Mouse (Mus musculus): ENCODE results near the gene Ccdc148.

Gene Ccdc148

GRCm38 (mm10) chr2:59053461-59054039, 106.9 kb downstream of the Ccdc148 start:
- no peak for DNase-seq (ENCODE audit: extremely low spot score, low read depth, low spot score)

- no peak for DNase-seq (ENCODE audit: extremely low spot score, low read depth, low spot score)
Observed at GRCm38 (mm10) chr2:59050245-59050824, 110.1 kb downstream of the Ccdc148 start.

DNA sequence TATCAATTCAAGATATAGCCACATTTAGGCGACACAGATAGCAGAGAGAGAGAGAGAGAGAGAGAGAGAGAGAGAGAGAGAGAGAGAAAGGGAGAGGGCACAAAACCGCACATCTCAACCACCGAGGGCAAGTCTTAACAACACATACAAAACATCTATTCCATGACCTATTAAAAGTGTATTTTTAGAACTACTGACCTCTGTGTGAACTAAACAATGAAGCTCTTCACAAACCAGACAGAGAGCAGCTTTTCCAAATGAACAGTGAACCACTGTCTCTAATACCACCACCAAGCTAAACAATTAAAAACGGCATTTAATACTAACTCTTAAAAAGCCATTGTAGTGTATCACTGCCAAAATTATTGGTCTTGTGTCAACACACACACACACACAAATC, 110.8 kb downstream of the Ccdc148 start:
- DNase-seq (ENCODE audit: extremely low spot score, low read depth, low spot score): no peak

GRCm38 (mm10) chr2:59048775-59049451, 111.6 kb downstream of the Ccdc148 start:
- no peak for DNase-seq (ENCODE audit: extremely low spot score, low read depth, low spot score)

DNA sequence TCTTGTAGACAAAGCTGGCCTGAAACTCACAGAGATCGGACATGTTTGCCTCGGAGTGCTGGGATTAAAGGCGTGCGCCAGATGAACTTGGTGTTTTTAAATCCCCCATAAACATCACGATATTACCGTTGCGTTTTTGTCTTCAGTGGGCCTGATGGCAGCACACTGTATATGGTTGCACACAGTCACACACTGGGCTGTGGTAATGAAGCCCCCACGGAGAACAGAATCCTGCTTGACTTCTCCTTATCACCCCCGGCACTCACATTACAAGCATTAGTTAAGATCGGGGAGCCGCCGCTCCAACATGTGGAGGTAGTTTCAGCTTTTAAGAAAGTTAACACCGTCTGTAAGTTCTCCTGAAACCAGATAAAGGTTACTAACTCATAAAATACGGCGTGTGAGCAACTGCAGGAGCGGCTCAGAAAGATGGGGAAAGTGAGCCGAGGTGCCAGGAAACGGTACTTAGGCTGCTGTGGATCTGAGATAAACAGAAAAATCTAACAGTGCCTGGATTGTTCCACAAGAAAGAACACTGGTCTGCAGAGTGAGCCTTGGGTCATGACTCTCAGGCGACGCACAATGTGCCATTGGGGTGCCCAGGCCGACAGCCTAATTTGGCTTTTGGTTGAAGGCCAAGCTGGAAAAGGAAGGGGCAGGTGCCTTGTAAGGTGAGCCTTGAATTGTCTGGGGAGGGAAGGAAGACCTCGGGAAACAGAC, 117.0 kb downstream of the Ccdc148 start:
- DNase-seq (ENCODE audit: extremely low spot score, low read depth, low spot score): peak; percentile 16

DNA sequence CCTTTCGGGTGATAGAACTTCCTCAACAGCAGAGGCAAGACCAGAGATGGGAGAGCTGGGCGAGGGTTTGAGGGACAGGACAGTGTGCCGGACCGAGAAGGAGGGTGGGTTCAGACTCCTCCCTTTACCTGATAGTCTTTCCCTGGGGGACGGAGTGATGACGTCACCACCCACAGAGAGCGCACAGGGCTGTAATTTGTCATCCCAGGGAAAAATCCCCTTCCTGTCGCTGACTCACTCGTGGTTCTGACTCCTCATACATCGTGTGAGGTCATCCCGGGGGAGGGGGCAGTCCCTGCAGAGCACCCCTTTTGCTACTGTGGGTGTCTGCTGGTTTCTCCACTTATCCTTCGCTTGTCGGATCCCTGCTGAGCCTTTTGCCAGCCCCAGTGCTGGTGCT, 117.9 kb downstream of the Ccdc148 start:
- DNase-seq (ENCODE audit: extremely low spot score, low read depth, low spot score): no peak

DNA sequence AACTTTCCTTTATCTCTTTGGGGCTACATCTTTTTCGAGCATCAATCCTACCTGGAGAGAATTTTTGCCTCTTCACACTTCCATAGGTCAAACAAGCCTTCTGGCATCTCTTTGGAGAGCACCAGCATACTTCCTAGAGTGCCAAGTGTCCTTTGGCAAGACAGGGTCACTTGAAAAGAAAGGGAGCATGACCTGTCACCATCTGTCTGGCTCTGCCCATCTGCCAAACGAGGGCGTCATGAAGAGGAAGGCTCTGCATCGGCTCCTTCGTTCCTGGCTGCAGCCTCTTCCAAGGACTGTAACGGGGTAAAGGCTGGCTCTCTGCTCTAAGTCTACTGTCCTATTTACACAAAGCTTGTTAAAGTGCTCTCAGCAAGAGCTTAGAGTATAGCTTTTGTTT, 124.0 kb downstream of the Ccdc148 start:
- no peak for DNase-seq (ENCODE audit: extremely low spot score, low read depth, low spot score)

GRCm38 (mm10) chr2:59035206-59035605, 125.3 kb downstream of the Ccdc148 start:
- no peak for DNase-seq (ENCODE audit: extremely low spot score, low read depth, low spot score)

DNA sequence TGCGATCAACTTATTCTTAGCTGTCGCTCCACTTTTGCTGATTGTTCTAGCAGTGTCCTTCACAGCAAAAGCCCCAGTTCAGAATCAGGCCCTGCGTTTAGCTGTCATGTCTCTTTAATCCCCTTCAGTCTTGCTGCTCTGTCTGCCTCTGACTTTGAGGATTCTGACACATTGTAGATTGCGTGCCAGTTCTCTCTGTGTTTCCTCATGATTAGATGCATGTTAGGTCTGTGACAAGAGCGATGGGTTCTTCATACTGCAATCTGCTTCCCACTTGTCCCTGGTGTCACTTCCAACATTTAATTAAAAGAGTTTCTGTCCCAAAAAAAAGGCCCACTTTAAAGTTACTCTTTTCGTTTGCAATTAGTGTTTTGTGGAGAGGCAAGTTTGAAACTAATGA, 126.2 kb downstream of the Ccdc148 start:
- DNase-seq (ENCODE audit: extremely low spot score, low read depth, low spot score): no peak

DNA sequence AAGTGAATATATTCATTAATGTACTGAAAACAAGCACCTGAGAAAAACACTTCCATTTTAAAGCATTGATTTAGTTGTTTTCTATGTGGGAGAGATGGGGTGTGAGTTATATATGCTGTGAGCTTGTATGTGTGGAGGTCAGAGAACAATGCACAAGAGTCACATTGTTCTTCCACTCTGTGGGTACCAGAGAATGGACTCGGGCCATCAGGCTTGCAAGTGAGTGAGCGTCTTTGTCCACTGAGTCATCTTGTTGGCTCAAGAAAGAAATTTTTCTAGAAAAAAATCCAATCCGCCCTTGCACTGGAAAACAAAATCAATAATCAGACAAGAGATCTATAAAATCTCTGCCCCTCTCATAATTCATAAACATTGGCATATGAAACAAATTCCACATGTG, 135.9 kb downstream of the Ccdc148 start:
- no peak for DNase-seq (ENCODE audit: extremely low spot score, low read depth, low spot score)

GRCm38 (mm10) chr2:59007356-59007755, 153.1 kb downstream of the Ccdc148 start:
- no peak for DNase-seq (ENCODE audit: extremely low spot score, low read depth, low spot score)

GRCm38 (mm10) chr2:59006567-59007340, 153.7 kb downstream of the Ccdc148 start:
- DNase-seq (ENCODE audit: extremely low spot score, low read depth, low spot score): no peak

DNA sequence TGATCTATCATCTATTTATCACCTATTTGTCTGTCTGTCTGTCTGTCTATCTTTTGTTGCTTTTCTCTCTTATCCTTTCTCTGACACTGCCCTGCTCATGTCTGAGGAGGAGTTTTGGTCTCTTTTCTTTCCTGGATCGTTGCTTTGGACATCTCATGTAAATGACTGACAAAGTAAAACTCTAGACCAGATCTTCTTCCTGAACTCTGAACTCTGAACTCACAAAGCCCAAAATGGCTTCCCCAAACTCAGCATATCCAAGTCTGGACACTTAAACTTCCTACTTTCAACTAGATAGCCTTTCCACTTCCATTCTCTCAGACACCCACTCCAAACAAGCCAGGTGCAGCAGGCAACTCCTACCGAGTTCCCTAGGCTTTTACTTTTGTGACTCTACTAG, 163.3 kb downstream of the Ccdc148 start:
- DNase-seq (ENCODE audit: extremely low spot score, low read depth, low spot score): no peak

DNA sequence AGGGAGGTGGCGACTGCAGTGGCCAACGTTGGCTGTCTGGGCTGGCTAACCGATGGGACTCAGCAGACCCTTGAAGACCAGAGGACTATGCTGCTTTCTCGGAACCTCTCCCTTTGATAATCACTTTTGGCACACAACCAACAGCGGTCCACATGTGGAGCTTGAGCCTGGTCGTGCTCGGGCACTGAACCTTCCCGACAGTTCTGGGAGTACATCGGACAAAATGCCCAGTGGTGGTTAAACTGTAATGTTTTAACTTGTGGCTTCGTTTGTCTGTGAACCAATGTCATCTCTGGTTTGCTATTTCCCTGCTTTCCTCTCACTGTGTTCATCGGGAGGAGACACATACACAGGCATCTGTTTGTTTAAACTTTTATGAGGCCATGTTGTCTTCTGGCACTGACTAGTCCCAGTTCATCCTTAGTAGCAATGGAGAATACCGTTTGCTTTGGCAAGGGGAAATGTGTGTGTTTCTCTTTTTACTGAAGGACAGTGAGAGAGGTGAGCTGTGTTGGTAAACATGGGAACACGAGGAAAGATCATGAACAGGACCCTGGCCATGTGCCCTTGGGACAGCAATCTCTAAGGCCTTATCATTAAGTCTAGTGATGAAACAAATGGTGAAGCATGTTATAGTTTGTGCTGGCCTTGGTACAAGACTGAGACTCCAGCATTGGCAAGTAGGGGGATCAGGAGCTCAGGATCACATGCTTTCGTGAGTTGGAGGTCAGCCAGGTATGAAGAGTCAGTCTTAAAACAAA, 167.9 kb downstream of the Ccdc148 start:
- DNase-seq (ENCODE audit: extremely low spot score, low read depth, low spot score): no peak

DNA sequence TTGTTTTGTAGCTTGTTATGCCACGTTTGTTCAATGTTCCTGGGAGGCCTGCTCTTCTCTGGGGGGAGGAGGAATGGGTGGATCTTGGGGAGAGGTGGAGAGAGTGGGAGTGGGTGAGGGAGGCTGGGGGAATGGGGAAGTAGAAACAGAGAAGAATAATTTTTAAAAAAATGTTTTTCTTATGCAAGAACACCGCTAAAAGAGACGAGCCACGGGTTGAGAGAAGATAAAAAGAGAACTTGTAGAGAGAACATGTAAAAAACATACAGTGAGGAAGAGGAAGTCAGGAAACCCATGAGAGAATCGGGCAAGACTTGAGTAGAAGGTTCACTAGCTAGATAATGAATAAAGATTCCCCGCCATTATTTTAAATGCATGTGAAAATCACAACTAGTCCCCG, 182.4 kb downstream of the Ccdc148 start:
- no peak for DNase-seq (ENCODE audit: extremely low spot score, low read depth, low spot score)

- DNase-seq (ENCODE audit: extremely low spot score, low read depth, low spot score): no peak
Observed at GRCm38 (mm10) chr2:58971507-58972275, 188.8 kb downstream of the Ccdc148 start.

GRCm38 (mm10) chr2:58956770-58957300, 203.6 kb downstream of the Ccdc148 start:
- no peak for DNase-seq (ENCODE audit: extremely low spot score, low read depth, low spot score)

GRCm38 (mm10) chr2:58956351-58956750, 204.1 kb downstream of the Ccdc148 start:
- no peak for DNase-seq (ENCODE audit: extremely low spot score, low read depth, low spot score)

DNA sequence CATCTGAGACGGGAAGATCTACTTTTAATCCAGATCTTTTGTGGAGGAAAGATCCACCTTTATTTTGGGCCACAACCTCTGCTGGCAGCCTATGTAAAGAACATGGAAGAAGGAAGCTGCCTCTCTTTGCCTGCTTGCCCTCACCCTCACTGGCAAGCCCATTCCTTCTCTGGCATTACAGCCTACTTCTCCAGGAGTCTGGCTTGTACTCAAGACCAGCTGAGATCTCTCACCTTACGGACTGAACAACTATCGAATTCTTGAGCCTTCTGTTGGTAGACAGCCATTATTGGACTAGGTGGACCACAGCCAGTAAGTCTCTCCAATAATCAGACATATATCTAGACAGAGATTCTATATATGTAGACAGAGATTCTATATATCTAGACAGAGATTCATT, 208.4 kb downstream of the Ccdc148 start:
- DNase-seq (ENCODE audit: extremely low spot score, low read depth, low spot score): no peak

Measured in hindlimb bud, embryonic 11.5 days (tissue).